Mouse (Mus musculus): ENCODE measurements around the gene C2cd2. TPM values are rescaled to one million over a fixed set of nuclear protein-coding genes. Genes with fewer than 3 reads are reported as not detected.

Gene C2cd2
- polyA plus RNA-seq, 1 experiment from 2014 or later, result 16.7 TPM

DNA sequence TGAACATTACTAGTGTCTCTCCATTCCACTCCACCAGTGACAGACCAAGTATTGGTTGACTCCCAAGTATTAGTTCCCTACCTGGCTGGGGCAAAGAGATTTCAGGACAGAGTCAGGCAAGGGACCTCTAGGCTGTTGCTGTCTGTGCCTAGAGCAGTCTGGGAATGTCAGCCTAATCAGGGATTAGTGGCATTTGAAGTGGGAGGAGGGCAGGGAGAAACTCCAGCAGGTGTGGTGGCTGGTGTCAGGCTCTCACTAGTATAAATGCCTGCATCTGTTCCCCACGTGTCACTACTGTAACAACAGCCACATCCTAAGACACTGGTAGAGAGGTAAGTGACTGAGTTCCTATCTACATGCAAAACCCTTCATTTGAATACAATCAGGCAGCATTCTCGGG, 42.6 kb downstream of the C2cd2 start:
- WGBS, result 50% methylated on average over 2 of the region's 2 CpGs
- peaks cover 4% of the 10 kb centered on the region; the same call in 1 of the 2 replicates for H3K4me1 ChIP-seq (replicated peaks; ENCODE audit: control insufficient read depth, insufficient read depth, low read length)
- H3K27me3 ChIP-seq (replicated peaks; ENCODE audit: control insufficient read depth, insufficient read depth, low read length), result no peaks in the 10 kb centered on the region
- H3K9me3 ChIP-seq (ENCODE audit: control insufficient read depth, low read length), result no peaks in the 10 kb centered on the region
- no peak overlapping the region for H3K4me3 ChIP-seq (ENCODE audit: low read depth, low read length)
- no peak overlapping the region for H3K4me2 ChIP-seq (ENCODE audit: low read length)
- DNase-seq (ENCODE audit: low spot score), result no peak
- no peaks in the 10 kb centered on the region for H3K36me3 ChIP-seq (ENCODE audit: control insufficient read depth, insufficient read depth, low read length)
- no peak overlapping the region for H3K27ac ChIP-seq (ENCODE audit: low read depth)
- no peak overlapping the region for H3K9ac ChIP-seq (ENCODE audit: low read length)
- ATAC-seq (replicated peaks; ENCODE audit: low FRiP score, low TSS enrichment, low read depth), result no peak

DNA sequence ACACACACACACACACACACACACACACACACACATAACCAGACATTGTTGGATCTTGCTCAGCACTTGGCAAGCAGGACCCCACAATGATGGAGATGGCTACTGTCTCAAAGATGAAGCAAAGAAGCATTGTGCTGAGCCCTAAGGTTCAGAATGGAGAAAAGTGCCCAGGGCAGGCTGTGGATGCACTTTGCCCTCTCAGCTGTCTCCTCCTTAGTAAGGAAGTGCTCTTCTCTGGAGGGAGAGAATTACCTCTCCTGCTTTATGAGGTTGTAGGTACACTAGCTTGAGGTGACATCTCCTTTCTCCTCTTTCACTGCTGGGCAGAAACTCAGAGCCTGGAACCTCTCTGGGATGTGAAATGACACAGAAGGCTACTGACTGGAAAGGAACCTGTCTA, 49.5 kb downstream of the C2cd2 start:
- no peak overlapping the region for H3K4me3 ChIP-seq (ENCODE audit: low read depth, low read length)
- no peak overlapping the region for H3K9ac ChIP-seq (ENCODE audit: low read length)
- H3K27me3 ChIP-seq (replicated peaks; ENCODE audit: control insufficient read depth, insufficient read depth, low read length), result no peaks in the 10 kb centered on the region
- no peak for ATAC-seq (replicated peaks; ENCODE audit: low FRiP score, low TSS enrichment, low read depth)
- H3K27ac ChIP-seq (ENCODE audit: low read depth), result no peak overlapping the region
- H3K9me3 ChIP-seq (ENCODE audit: control insufficient read depth, low read length), result no peaks in the 10 kb centered on the region
- no peak for DNase-seq (ENCODE audit: low spot score)
- H3K4me2 ChIP-seq (ENCODE audit: low read length), result no peak overlapping the region
- no peaks in the 10 kb centered on the region for H3K36me3 ChIP-seq (ENCODE audit: control insufficient read depth, insufficient read depth, low read length)
- no peaks in the 10 kb centered on the region for H3K4me1 ChIP-seq (replicated peaks; ENCODE audit: control insufficient read depth, insufficient read depth, low read length)

DNA sequence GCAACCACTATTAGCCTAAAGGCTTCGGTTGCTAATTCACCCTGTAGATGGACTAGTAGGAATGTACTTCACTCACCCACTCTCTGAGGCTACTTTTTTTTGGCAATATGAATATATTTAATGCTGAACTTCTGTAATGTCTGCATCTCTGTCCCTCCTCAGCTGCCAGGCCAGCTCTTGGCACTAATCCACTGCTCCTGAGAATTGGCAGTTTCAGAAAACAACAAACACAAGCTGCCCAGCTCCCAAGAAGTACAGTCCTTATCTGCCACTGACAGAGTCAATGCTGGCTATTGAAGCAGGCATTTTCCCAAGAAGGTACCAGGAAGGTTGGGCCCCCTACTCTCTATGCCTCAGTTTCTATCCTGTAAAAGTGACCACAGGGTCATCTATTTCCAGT, 53.0 kb downstream of the C2cd2 start:
- no peak overlapping the region for H3K4me3 ChIP-seq (ENCODE audit: low read depth, low read length)
- 90% methylated on average over 1 of the region's 1 CpGs for WGBS
- no peak for DNase-seq (ENCODE audit: low spot score)
- no peak overlapping the region for H3K9ac ChIP-seq (ENCODE audit: low read length)
- ATAC-seq (replicated peaks; ENCODE audit: low FRiP score, low TSS enrichment, low read depth), result no peak
- H3K27me3 ChIP-seq (replicated peaks; ENCODE audit: control insufficient read depth, insufficient read depth, low read length), result no peaks in the 10 kb centered on the region
- H3K36me3 ChIP-seq (ENCODE audit: control insufficient read depth, insufficient read depth, low read length), result peaks cover 4% of the 10 kb centered on the region; the same call in 1 of the 2 replicates
- H3K9me3 ChIP-seq (ENCODE audit: control insufficient read depth, low read length), result no peaks in the 10 kb centered on the region
- no peak overlapping the region for H3K27ac ChIP-seq (ENCODE audit: low read depth)
- H3K4me1 ChIP-seq (replicated peaks; ENCODE audit: control insufficient read depth, insufficient read depth, low read length), result no peaks in the 10 kb centered on the region
- no peak overlapping the region for H3K4me2 ChIP-seq (ENCODE audit: low read length)

GRCm38 (mm10) chr16:97907496-97907895, 54.9 kb downstream of the C2cd2 start:
- 87% methylated on average over 6 of the region's 6 CpGs for WGBS
- Histone ChIP-seq H3K27me3 (replicated peaks; ENCODE audit: control insufficient read depth, insufficient read depth, low read length) (no peaks in the 10 kb centered on the region), H3K4me2 (ENCODE audit: low read length) (no peak overlapping the region), H3K9ac (ENCODE audit: low read length) (no peak overlapping the region), H3K4me1 (replicated peaks; ENCODE audit: control insufficient read depth, insufficient read depth, low read length) (no peaks in the 10 kb centered on the region), H3K27ac (ENCODE audit: low read depth) (no peak overlapping the region), H3K9me3 (ENCODE audit: control insufficient read depth, low read length) (no peaks in the 10 kb centered on the region), H3K4me3 (ENCODE audit: low read depth, low read length) (no peak overlapping the region), H3K36me3 (ENCODE audit: control insufficient read depth, insufficient read depth, low read length) (peaks cover 4% of the 10 kb centered on the region; the same call in 1 of the 2 replicates)
- DNase-seq (ENCODE audit: low spot score) (no peak), ATAC-seq (replicated peaks; ENCODE audit: low FRiP score, low TSS enrichment, low read depth) (no peak)

- no peak overlapping the region for H3K4me2 ChIP-seq (ENCODE audit: low read length)
- no peaks in the 10 kb centered on the region for H3K27me3 ChIP-seq (replicated peaks; ENCODE audit: control insufficient read depth, insufficient read depth, low read length)
- H3K9me3 ChIP-seq (ENCODE audit: control insufficient read depth, low read length), result no peaks in the 10 kb centered on the region
- no peaks in the 10 kb centered on the region for H3K4me1 ChIP-seq (replicated peaks; ENCODE audit: control insufficient read depth, insufficient read depth, low read length)
- DNase-seq (ENCODE audit: low spot score) (no peak), ATAC-seq (replicated peaks; ENCODE audit: low FRiP score, low TSS enrichment, low read depth) (no peak)
- H3K36me3 ChIP-seq (ENCODE audit: control insufficient read depth, insufficient read depth, low read length), result peaks cover 4% of the 10 kb centered on the region; the same call in 1 of the 2 replicates
- H3K4me3 ChIP-seq (ENCODE audit: low read depth, low read length), result no peak overlapping the region
- no peak overlapping the region for H3K9ac ChIP-seq (ENCODE audit: low read length)
- H3K27ac ChIP-seq (ENCODE audit: low read depth), result no peak overlapping the region
These were observed 56.1 kb downstream of the C2cd2 start for GRCm38 (mm10) chr16:97906337-97906736.

GRCm38 (mm10) chr16:97905449-97905991, 56.9 kb downstream of the C2cd2 start:
- Histone ChIP-seq H3K9me3 (ENCODE audit: control insufficient read depth, low read length) (no peaks in the 10 kb centered on the region), H3K9ac (ENCODE audit: low read length) (no peak overlapping the region), H3K4me1 (replicated peaks; ENCODE audit: control insufficient read depth, insufficient read depth, low read length) (no peaks in the 10 kb centered on the region), H3K4me2 (ENCODE audit: low read length) (no peak overlapping the region), H3K27me3 (replicated peaks; ENCODE audit: control insufficient read depth, insufficient read depth, low read length) (no peaks in the 10 kb centered on the region), H3K36me3 (ENCODE audit: control insufficient read depth, insufficient read depth, low read length) (peaks cover 4% of the 10 kb centered on the region; the same call in 1 of the 2 replicates), H3K27ac (ENCODE audit: low read depth) (no peak overlapping the region), H3K4me3 (ENCODE audit: low read depth, low read length) (no peak overlapping the region)
- DNase-seq (ENCODE audit: low spot score), result no peak
- 84% methylated on average over 2 of the region's 2 CpGs for WGBS
- ATAC-seq (replicated peaks; ENCODE audit: low FRiP score, low TSS enrichment, low read depth), result no peak

GRCm38 (mm10) chr16:97904035-97904434, 58.4 kb downstream of the C2cd2 start:
- Histone ChIP-seq H3K27me3 (replicated peaks; ENCODE audit: control insufficient read depth, insufficient read depth, low read length) (no peaks in the 10 kb centered on the region), H3K4me3 (ENCODE audit: low read depth, low read length) (no peak overlapping the region), H3K4me1 (replicated peaks; ENCODE audit: control insufficient read depth, insufficient read depth, low read length) (no peaks in the 10 kb centered on the region), H3K4me2 (ENCODE audit: low read length) (no peak overlapping the region), H3K36me3 (ENCODE audit: control insufficient read depth, insufficient read depth, low read length) (peaks cover 4% of the 10 kb centered on the region; the same call in 1 of the 2 replicates), H3K27ac (ENCODE audit: low read depth) (no peak overlapping the region), H3K9ac (ENCODE audit: low read length) (no peak overlapping the region), H3K9me3 (ENCODE audit: control insufficient read depth, low read length) (no peaks in the 10 kb centered on the region)
- DNase-seq (ENCODE audit: low spot score) (no peak), ATAC-seq (replicated peaks; ENCODE audit: low FRiP score, low TSS enrichment, low read depth) (no peak)
- 74% methylated on average over 3 of the region's 3 CpGs for WGBS

GRCm38 (mm10) chr16:97897346-97898024, 64.9 kb downstream of the C2cd2 start:
- Histone ChIP-seq H3K36me3 (ENCODE audit: control insufficient read depth, insufficient read depth, low read length) (no peaks in the 10 kb centered on the region), H3K9me3 (ENCODE audit: control insufficient read depth, low read length) (no peaks in the 10 kb centered on the region), H3K4me2 (ENCODE audit: low read length) (no peak overlapping the region), H3K27me3 (replicated peaks; ENCODE audit: control insufficient read depth, insufficient read depth, low read length) (no peaks in the 10 kb centered on the region), H3K4me1 (replicated peaks; ENCODE audit: control insufficient read depth, insufficient read depth, low read length) (no peaks in the 10 kb centered on the region; the same call in 1 of the 2 replicates), H3K9ac (ENCODE audit: low read length) (no peak overlapping the region), H3K4me3 (ENCODE audit: low read depth, low read length) (no peak overlapping the region), H3K27ac (ENCODE audit: low read depth) (no peak overlapping the region)
- WGBS, result 57% methylated on average over 5 of the region's 5 CpGs
- no peak for DNase-seq (ENCODE audit: low spot score)
- ATAC-seq (replicated peaks; ENCODE audit: low FRiP score, low TSS enrichment, low read depth), result no peak

- Histone ChIP-seq H3K4me2 (ENCODE audit: low read length) (no peak overlapping the region), H3K27ac (ENCODE audit: low read depth) (no peak overlapping the region), H3K27me3 (replicated peaks; ENCODE audit: control insufficient read depth, insufficient read depth, low read length) (no peaks in the 10 kb centered on the region), H3K36me3 (ENCODE audit: control insufficient read depth, insufficient read depth, low read length) (no peaks in the 10 kb centered on the region; the same call in 1 of the 2 replicates), H3K9me3 (ENCODE audit: control insufficient read depth, low read length) (no peaks in the 10 kb centered on the region), H3K9ac (ENCODE audit: low read length) (no peak overlapping the region), H3K4me1 (replicated peaks; ENCODE audit: control insufficient read depth, insufficient read depth, low read length) (no peaks in the 10 kb centered on the region), H3K4me3 (ENCODE audit: low read depth, low read length) (no peak overlapping the region)
- ATAC-seq (replicated peaks; ENCODE audit: low FRiP score, low TSS enrichment, low read depth) (no peak), DNase-seq (ENCODE audit: low spot score) (no peak)
These were observed 74.6 kb downstream of the C2cd2 start for GRCm38 (mm10) chr16:97887762-97888161.

Data from intestine, embryonic 14.5 days (tissue).